Mouse (Mus musculus) thymus, adult 18-20 months (tissue): ENCODE results near the gene Golga7b.

Source experiments
- DNase-seq, 2 experiments: peaks; one replicate each; pipeline ENCODE4 v3.0.0; 2022; ENCODE audit warnings: mixed read lengths in 2 of 2

The Golga7b gene

GRCm38 (mm10) chr19:42306202-42306601 lies 58.8 kb downstream of the Golga7b start:
- peak; percentile 21 to 29 for DNase-seq

- peak in 1 of 2 experiments; percentile 8 for DNase-seq
Observed at GRCm38 (mm10) chr19:42307019-42307418, 59.6 kb downstream of the Golga7b start.

- no peak for DNase-seq
Observed at GRCm38 (mm10) chr19:42308931-42309330, 61.6 kb downstream of the Golga7b start.

GRCm38 (mm10) chr19:42311332-42311731 lies 64.0 kb downstream of the Golga7b start:
- DNase-seq, result no peak

- no peak for DNase-seq
Observed at GRCm38 (mm10) chr19:42312191-42312590, 64.8 kb downstream of the Golga7b start.

GRCm38 (mm10) chr19:42315070-42315679 lies 67.8 kb downstream of the Golga7b start:
- no peak for DNase-seq

- DNase-seq, result peak; percentile 6 to 8
Observed at GRCm38 (mm10) chr19:42315914-42316313, 68.5 kb downstream of the Golga7b start.

GRCm38 (mm10) chr19:42316525-42316924 lies 69.2 kb downstream of the Golga7b start:
- no peak for DNase-seq

- DNase-seq, result no peak
Observed at GRCm38 (mm10) chr19:42316998-42317397, 69.6 kb downstream of the Golga7b start.

GRCm38 (mm10) chr19:42317648-42318425 lies 70.5 kb downstream of the Golga7b start:
- no peak for DNase-seq
